Mouse (Mus musculus) heart, adult 2 months (tissue): Measurements from ENCODE around the gene Gm20671. TPM values are rescaled to one million over a fixed set of nuclear protein-coding genes. Genes with fewer than 3 reads are reported as not detected.

ENCODE experiments used
- DNase-seq, 2 experiments: peaks; one replicate each; pipeline ENCODE4 v3.0.0; 2021
- H3K27ac ChIP-seq: fragments of 200-600 bp; 2 replicates; pipeline ENCODE4 v1.8.1; 2022
- H3K27me3 ChIP-seq: fragments of 200-500 bp; 2 replicates; pipeline ENCODE4 v1.6.1; 2012; ENCODE audit warnings: mild to moderate bottlenecking, low read length, inconsistent platforms, mixed read lengths; ENCODE audit not compliant: control insufficient read depth, insufficient read depth
- H3K36me3 ChIP-seq: fragments of 200-500 bp; 2 replicates; pipeline ENCODE4 v1.6.1; 2012; ENCODE audit warnings: low read length, inconsistent platforms; ENCODE audit not compliant: control insufficient read depth, insufficient read depth
- H3K4me1 ChIP-seq: fragments of 200-500 bp; 2 replicates; pipeline ENCODE4 v1.6.1; 2011; ENCODE audit warnings: low read length; ENCODE audit not compliant: control insufficient read depth, insufficient read depth
- H3K4me3 ChIP-seq: fragments of 200-600 bp; 2 replicates; pipeline ENCODE4 v1.8.1; 2022
- H3K79me2 ChIP-seq: fragments of 200-500 bp; replicated peaks from 2 replicates; pipeline ENCODE4 v1.6.1; 2012; ENCODE audit warnings: mild to moderate bottlenecking, inconsistent platforms, low read length, moderate library complexity, mixed read lengths; ENCODE audit not compliant: control insufficient read depth, insufficient read depth
- H3K9ac ChIP-seq: fragments of 200-500 bp; 2 replicates; pipeline ENCODE4 v1.6.1; 2012; ENCODE audit warnings: low read depth, mild to moderate bottlenecking, control low read depth, inconsistent platforms, low read length, mixed read lengths
- CTCF ChIP-seq: fragments of 200-600 bp; IDR thresholded peaks from 2 replicates; pipeline ENCODE4 v1.8.1; 2022; ENCODE audit warnings: antibody characterized with exemption, mild to moderate bottlenecking, moderate library complexity
- EP300 ChIP-seq: fragments of 200-500 bp; IDR thresholded peaks from 2 replicates; pipeline ENCODE4 v1.6.1; 2011; ENCODE audit warnings: low read depth, low read length, control low read depth; ENCODE audit not compliant: insufficient read depth
- POLR2A ChIP-seq: fragments of 200-500 bp; IDR thresholded peaks from 2 replicates; pipeline ENCODE4 v1.6.1; 2011; ENCODE audit warnings: mild to moderate bottlenecking, low read depth, low read length, control low read depth; ENCODE audit not compliant: insufficient read depth
- WGBS: fragments of 180-500 bp; shearing (Covaris S2); methylation state at CpG from one replicate; pipeline ENCODE4 v1.1.7; 2018; 5-methylcytosine and 5-hydroxymethylcytosine counted together
- intact Hi-C: fragments of 180-260 bp; cut with DNase I; formaldehyde crosslinking; loops from one replicate; pipeline ENCODE4 v1.15.1; 2025
- long read RNA-seq: library from polyadenylated mRNA; stranded (forward); transcript quantifications from one replicate; pipeline ENCODE4 v2.0.0, GENCODE M21; 2021
- polyA plus RNA-seq: library from polyadenylated mRNA; depleted of rRNA; stranded (reverse); fragments of >200 nt; gene quantifications from 2 replicates; pipeline ENCODE4 v1.2.3, GENCODE M21; 2012; rRNA removed
- total RNA-seq, 2 experiments: library from RNA; stranded (reverse); gene quantifications; 2 replicates each; pipeline ENCODE4 v1.2.3; 2021

Gene Gm20671
- total RNA-seq (1 to 10 TPM in 1 of 2 experiments, under 1 TPM in 1; 0.97 to 1.2 TPM), polyA plus RNA-seq (1.3 TPM in 1 of 2 replicates, not detected in the other)
- long read RNA-seq, partial matches to known transcripts, result 1 of 5 reads
- long read RNA-seq, other reads (novel, unspliced or antisense), result 4 of 5 reads

DNA sequence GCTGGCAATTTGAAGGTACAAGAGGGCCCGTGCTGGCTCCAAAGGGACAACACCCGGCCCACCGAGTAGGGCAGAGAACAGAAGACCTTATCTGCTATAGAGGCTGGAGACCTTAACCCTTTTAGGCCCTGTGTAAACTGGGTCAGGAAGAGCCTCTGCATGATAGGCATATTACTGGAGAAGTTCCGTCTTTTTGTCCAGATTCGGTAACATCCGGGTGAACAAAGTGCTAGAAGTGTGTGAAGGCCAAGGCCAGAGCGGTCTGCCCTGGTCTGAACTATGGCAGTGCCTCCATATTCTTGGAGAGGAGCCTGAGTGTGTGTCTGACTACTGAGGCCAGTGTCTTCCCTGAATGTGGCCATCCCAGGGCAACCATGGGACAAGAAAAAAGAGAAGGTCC, at the start of gene Gm20671:
TSS of gene Gm20671 (minus strand) at position 101 of the 400 bp plus-strand sequence.
- Histone ChIP-seq H3K4me3 (no peak within 1 kb of the TSS), H3K79me2 (no peaks in the 10 kb centered on the region), H3K9ac (no peak within 1 kb of the TSS), H3K27me3 (no peaks in the 10 kb centered on the region), H3K36me3 (no peaks in the 10 kb centered on the region; the same call in 1 of the 2 replicates), H3K27ac (no peak within 1 kb of the TSS), H3K4me1 (no peaks in the 10 kb centered on the region)
- intact Hi-C loops, result no loop called here
- 75% methylated on average over 7 of the region's 7 CpGs for WGBS
- TF ChIP-seq EP300, result no peak
- no peak for TF ChIP-seq CTCF
- no peak for TF ChIP-seq POLR2A
- no peak for DNase-seq

DNA sequence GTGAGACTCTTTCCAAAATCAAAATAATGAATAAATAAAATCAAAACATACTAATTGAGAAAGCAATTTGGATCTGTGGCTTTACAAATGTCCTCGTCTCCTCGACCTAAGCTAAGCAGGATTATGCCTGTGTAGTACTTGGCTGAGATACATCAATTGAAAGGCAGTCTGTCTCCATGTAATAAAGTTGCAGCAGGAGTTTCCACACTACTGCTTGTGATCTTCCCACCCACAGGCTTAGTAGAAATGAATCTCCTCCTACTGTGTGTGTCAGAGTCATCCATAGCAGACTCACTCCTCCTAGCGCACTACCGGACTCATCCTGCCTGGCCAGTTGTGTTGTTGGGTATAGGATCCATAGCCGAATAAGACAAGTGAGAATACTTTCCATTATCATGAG, 45.4 kb upstream of the Gm20671 start:
- no peaks in the 10 kb centered on the region for H3K27me3 ChIP-seq
- TF ChIP-seq EP300, result no peak
- no peak for TF ChIP-seq CTCF
- TF ChIP-seq POLR2A, result no peak
- H3K4me1 ChIP-seq, result no peaks in the 10 kb centered on the region
- intact Hi-C loops, result no loop called here
- no peak overlapping the region for H3K27ac ChIP-seq
- DNase-seq, result no peak
- no peaks in the 10 kb centered on the region; the same call in 1 of the 2 replicates for H3K36me3 ChIP-seq
- 92% methylated on average over 5 of the region's 5 CpGs for WGBS
- no peak overlapping the region for H3K4me3 ChIP-seq
- no peak overlapping the region for H3K9ac ChIP-seq
- no peaks in the 10 kb centered on the region for H3K79me2 ChIP-seq

DNA sequence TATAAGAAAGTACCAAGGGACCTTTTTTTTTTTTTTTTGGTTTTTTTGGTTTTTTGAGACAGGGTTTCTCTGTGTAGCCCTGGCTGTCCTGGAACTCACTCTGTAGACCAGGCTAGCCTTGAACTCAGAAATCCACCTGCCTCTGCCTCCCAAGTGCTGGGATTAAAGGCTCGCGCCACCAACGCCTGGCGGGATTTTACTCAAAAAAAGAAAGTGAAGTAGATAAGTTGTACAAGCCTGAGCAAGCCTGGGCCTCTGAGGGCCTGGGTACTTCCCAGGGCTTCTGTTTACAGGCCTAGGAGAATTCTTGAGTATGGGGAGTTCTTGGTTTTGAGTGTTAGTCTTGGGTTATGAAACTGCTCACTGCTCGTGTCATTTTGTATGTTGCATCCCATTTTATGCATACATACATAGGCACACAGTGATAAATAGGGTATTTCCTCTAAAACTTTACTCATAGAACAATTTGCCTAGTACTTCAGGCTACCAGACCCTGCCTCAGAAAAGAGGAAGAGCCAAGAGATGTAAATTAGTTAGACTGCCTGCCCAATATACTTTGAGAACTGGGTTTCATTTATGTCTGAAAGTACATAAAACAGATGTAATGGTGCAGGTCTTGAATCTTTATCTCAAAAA, 42.6 kb upstream of the Gm20671 start:
- Histone ChIP-seq H3K27me3 (no peaks in the 10 kb centered on the region), H3K9ac (no peak overlapping the region), H3K4me1 (no peaks in the 10 kb centered on the region), H3K79me2 (no peaks in the 10 kb centered on the region), H3K27ac (no peak overlapping the region), H3K36me3 (no peaks in the 10 kb centered on the region; the same call in none of the 2 replicates), H3K4me3 (no peak overlapping the region)
- TF ChIP-seq POLR2A (no peak), CTCF (no peak), EP300 (no peak)
- no peak for DNase-seq
- intact Hi-C loops, result loop anchor here (10.0 kb wide), 1 partner anchor 505 kb away; the partner anchor contains the start of gene Uvssa
- WGBS, result 96% methylated on average over 5 of the region's 5 CpGs

DNA sequence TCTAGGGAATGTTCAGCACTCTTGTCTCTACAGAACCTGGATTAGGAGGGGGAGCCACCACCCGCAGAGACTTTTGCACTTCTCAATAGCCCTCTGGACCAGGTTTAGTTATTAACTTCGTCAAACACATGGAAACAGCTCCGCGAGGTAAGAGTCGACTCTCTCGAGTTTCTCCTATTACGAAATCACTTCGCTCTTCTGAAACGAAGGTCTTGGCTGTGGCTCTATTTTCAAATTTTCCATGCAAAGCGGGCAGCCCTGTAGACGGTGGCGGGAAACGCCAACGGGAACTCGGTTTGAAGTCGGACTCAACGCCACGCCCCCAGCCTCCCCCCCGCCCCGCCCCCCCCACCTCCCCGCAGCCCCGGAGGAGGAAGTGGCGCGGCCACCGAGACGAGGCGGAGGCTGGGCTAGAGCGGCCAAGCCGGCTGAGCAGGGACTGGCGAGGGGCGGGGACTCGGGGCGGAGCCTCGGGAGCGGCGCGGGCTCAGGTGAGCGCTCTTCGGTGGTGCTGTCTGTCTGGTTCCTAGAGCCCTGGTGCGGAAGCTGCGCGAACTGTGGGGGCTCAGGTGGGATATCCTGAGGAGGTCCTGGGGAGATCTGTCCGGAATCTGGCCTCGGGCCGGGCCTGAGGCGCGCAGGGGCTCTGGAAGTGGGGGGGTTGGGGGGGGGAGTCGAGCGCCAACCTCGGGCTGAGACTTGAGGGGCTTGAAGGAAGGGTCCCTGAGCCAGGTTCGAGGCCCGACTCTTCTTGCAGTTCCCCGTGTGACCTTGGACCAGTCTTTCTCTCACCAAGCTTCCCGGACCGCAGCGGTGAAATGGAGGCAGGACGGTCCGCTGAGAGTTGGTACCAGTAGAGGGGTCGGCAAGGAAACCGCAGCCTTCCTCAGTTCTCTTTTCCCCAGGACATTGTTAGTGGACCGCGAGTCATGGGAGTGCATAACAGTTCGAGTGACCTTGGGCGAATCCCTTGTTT, 36.6 kb upstream of the Gm20671 start, which contains the start of gene Depdc5:
TSS of gene Depdc5 (plus strand) at position 449 of the 976 bp plus-strand sequence.
- TF ChIP-seq CTCF (no peak; the same call in 1 of the 2 replicates), EP300 (0 out of 2 replicates have a peak, but pooled peaks have one; percentile 7), POLR2A (peak; percentile 68)
- intact Hi-C loops, result loop anchor here (5.0 to 10.0 kb wide), 2 partner anchors 151 to 511 kb away; partner anchors contain the start of gene Uvssa
- Histone ChIP-seq H3K4me1 (peaks cover 3% of the 10 kb centered on the region; the same call in 1 of the 2 replicates), H3K9ac (peak within 1 kb of the TSS; percentile 70), H3K27me3 (no peaks in the 10 kb centered on the region), H3K4me3 (peak within 1 kb of the TSS; percentile 76), H3K36me3 (no peaks in the 10 kb centered on the region; the same call in none of the 2 replicates), H3K27ac (peak within 1 kb of the TSS; percentile 69), H3K79me2 (no peaks in the 10 kb centered on the region)
- peak; percentile 95 to 96 for DNase-seq
- WGBS, result 2% methylated on average over 62 of the region's 64 CpGs

DNA sequence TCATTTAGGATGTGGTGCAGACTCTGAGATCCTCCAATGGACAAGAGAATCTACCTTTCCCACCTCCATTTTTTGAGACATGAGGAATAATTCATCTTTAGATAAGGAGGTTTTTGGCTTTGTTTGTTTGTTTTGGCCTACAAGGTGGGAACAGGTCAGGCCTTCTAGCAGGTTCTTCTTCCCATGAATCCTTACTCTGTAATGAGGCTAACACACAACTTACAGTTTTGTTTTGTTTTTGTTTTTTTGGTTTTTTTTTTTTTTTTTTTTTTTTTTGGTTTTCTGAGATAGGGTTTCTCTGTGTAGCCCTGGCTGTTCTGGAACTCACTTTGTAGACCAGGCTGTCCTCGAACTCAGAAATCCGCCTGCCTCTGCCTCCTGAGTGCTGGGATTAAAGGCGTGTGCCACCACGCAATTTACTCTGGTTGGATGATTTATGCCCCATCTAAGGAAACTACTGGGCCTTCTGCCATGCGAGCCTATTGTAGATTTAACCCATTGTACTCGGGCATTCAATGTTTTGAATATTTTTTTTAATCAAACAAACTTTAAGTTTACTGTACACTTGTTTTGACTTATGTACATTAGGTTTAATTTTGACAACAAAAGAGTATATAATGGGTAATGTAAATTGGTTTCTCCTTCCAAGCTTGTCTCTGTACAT, 35.7 kb upstream of the Gm20671 start:
- WGBS, result 56% methylated on average over 6 of the region's 6 CpGs
- DNase-seq, result no peak
- H3K9ac ChIP-seq, result no peak overlapping the region
- H3K79me2 ChIP-seq, result no peaks in the 10 kb centered on the region
- H3K27ac ChIP-seq, result peak overlapping the region; percentile 63
- H3K4me3 ChIP-seq, result peak overlapping the region; percentile 76
- intact Hi-C loops, result loop anchor here (5.0 to 10.0 kb wide), 2 partner anchors 150 to 512 kb away; partner anchors contain the start of gene Uvssa
- H3K36me3 ChIP-seq, result no peaks in the 10 kb centered on the region; the same call in 1 of the 2 replicates
- H3K4me1 ChIP-seq, result peaks cover 3% of the 10 kb centered on the region; the same call in 1 of the 2 replicates
- TF ChIP-seq CTCF, result no peak
- no peak for TF ChIP-seq EP300
- TF ChIP-seq POLR2A, result no peak
- H3K27me3 ChIP-seq, result no peaks in the 10 kb centered on the region
